Mouse (Mus musculus): ENCODE measurements around the gene Lenep. TPM values are rescaled to one million over a fixed set of nuclear protein-coding genes. Genes with fewer than 3 reads are reported as not detected.

Lenep gene
- total and polyA plus RNA-seq, 3 experiments = not detected

GRCm38 (mm10) chr3:89430171-89431159 lies 27.9 kb upstream of the Lenep start, which contains the start of gene Pygo2:
Gene Pygo2, plus strand, starts transcription at chr3:89430214.
- H3K4me1 ChIP-seq (ENCODE audit: control insufficient read depth in 1 of 2, insufficient read depth in 2 of 2, low read length in 2 of 2) = peaks cover 6 to 7% of the 10 kb centered on the region in 2 experiments
- no peaks in the 10 kb centered on the region for H3K9me3 ChIP-seq (replicated peaks; ENCODE audit: insufficient read depth, low read length)
- H3K9ac ChIP-seq (ENCODE audit: control insufficient read depth, low read depth, low read length, poor library complexity, severe bottlenecking) = peak within 1 kb of the TSS; percentile 80
- peaks cover 0 to 10% of the 10 kb centered on the region in 2 experiments; a peak in 2 of 4 replicates for H3K36me3 ChIP-seq (ENCODE audit: control insufficient read depth in 1 of 2, insufficient read depth in 2 of 2, low read length in 2 of 2)
- peak; percentile 99 for DNase-seq (ENCODE audit: low read depth, low spot score)
- peak within 1 kb of the TSS; percentile 68 to 89 for H3K4me3 ChIP-seq (ENCODE audit: control insufficient read depth in 1 of 2, insufficient read depth in 1 of 2, low read depth in 2 of 2, low read length in 2 of 2)
- H3K27ac ChIP-seq (ENCODE audit: control insufficient read depth, low read depth, low read length) = peak within 1 kb of the TSS; percentile 64
- no peaks in the 10 kb centered on the region for H3K27me3 ChIP-seq (ENCODE audit: control insufficient read depth in 1 of 2, insufficient read depth in 2 of 2, low read length in 2 of 2)
- peaks cover 14% of the 10 kb centered on the region for H3K79me2 ChIP-seq (ENCODE audit: control insufficient read depth, insufficient read depth, low read length, poor library complexity)
- TF ChIP-seq MEF2A (IDR thresholded peaks at IDR 0.05; ENCODE audit: extremely low read depth, insufficient replicate concordance, low read depth, low read length, poor library complexity, severe bottlenecking) (no peak), USF2 (IDR thresholded peaks at IDR 0.05; ENCODE audit: borderline replicate concordance in 1 of 2, insufficient read depth in 1 of 2, low read depth in 1 of 2, low read length in 2 of 2) (no peak), MXI1 (IDR thresholded peaks at IDR 0.05; ENCODE audit: low read depth, low read length) (peak; percentile 62), CHD2 (IDR thresholded peaks at IDR 0.05; ENCODE audit: low read length) (no peak), MAZ (IDR thresholded peaks at IDR 0.05; ENCODE audit: low read depth, low read length) (peak; percentile 89; the same call in 1 of the 2 replicates), NRF1 (IDR thresholded peaks at IDR 0.05; ENCODE audit: insufficient read depth, low read depth, low read length, poor library complexity, severe bottlenecking) (peak; percentile 60), KAT2A (conservative IDR thresholded peaks at IDR 0.05; ENCODE audit: low read depth, low read length) (peak; percentile 48; the same call in 1 of the 2 replicates), ZMIZ1 (IDR thresholded peaks at IDR 0.05; ENCODE audit: low read depth, low read length) (peak; percentile 93), ZNF384 (IDR thresholded peaks at IDR 0.05; ENCODE audit: low read depth, low read length) (0 out of 2 replicates have a peak, but pooled peaks have one; percentile 13), ZKSCAN1 (IDR thresholded peaks at IDR 0.05; ENCODE audit: low read depth, low read length) (peak; percentile 40; the same call in 1 of the 2 replicates), SMC3 (IDR thresholded peaks at IDR 0.05; ENCODE audit: low read depth, low read length) (no peak), TBP (IDR thresholded peaks at IDR 0.05; ENCODE audit: low read depth, low read length) (peak; percentile 52; the same call in 1 of the 2 replicates), MYC (IDR thresholded peaks at IDR 0.05; ENCODE audit: low read depth, low read length) (0 out of 2 replicates have a peak, but pooled peaks have one; percentile 47), GABPA (IDR thresholded peaks at IDR 0.05; ENCODE audit: low read depth, low read length) (no peak), UBTF (IDR thresholded peaks at IDR 0.05; ENCODE audit: borderline replicate concordance, insufficient read depth, low read depth, low read length) (no peak), E2F4 (IDR thresholded peaks at IDR 0.05; ENCODE audit: borderline replicate concordance, low read depth, low read length) (no peak), MYB (IDR thresholded peaks at IDR 0.05; ENCODE audit: low read depth, low read length) (no peak), ELF1 (IDR thresholded peaks at IDR 0.05; ENCODE audit: low read depth, low read length) (peak; percentile 87), EP300 (IDR thresholded peaks at IDR 0.05; ENCODE audit: low read depth in 1 of 2, low read length in 2 of 2) (peak in 1 of 2 experiments; percentile 41; a peak in 2 of 4 replicates), BHLHE40 (IDR thresholded peaks at IDR 0.05; ENCODE audit: borderline replicate concordance, low read depth, low read length) (0 out of 2 replicates have a peak, but pooled peaks have one; percentile 4), NELFE (IDR thresholded peaks at IDR 0.05; ENCODE audit: low read depth, low read length) (peak; percentile 91), USF1 (IDR thresholded peaks at IDR 0.05; ENCODE audit: low read depth, low read length) (0 out of 2 replicates have a peak, but pooled peaks have one; percentile 25), GATA1 (IDR thresholded peaks at IDR 0.05; ENCODE audit: low read depth, low read length) (peak; percentile 36; the same call in 1 of the 2 replicates), ETS1 (IDR thresholded peaks at IDR 0.05; ENCODE audit: low read depth, low read length) (peak; percentile 20; the same call in 1 of the 2 replicates), HCFC1 (IDR thresholded peaks at IDR 0.05; ENCODE audit: low read depth, low read length) (peak; percentile 86), CTCF (IDR thresholded peaks at IDR 0.05 in 2 of 3, conservative IDR thresholded peaks at IDR 0.05 in 1 of 3; ENCODE audit: control insufficient read depth in 1 of 3, insufficient read depth in 1 of 3, low read depth in 2 of 3, low read length in 3 of 3, poor library complexity in 1 of 3, severe bottlenecking in 1 of 3) (no peak), TCF12 (IDR thresholded peaks at IDR 0.05; ENCODE audit: low read depth, low read length) (peak; percentile 70), MAFK (IDR thresholded peaks at IDR 0.05; ENCODE audit: borderline replicate concordance, low read depth, low read length) (no peak), JUND (IDR thresholded peaks at IDR 0.05; ENCODE audit: low read depth, low read length) (no peak), MAX (IDR thresholded peaks at IDR 0.05; ENCODE audit: low read length) (peak; percentile 59), RCOR1 (IDR thresholded peaks at IDR 0.05; ENCODE audit: low read depth, low read length) (peak; percentile 18; the same call in 1 of the 2 replicates), POLR2AphosphoS5 (IDR thresholded peaks at IDR 0.05; ENCODE audit: borderline replicate concordance, low read depth, low read length) (0 out of 2 replicates have a peak, but pooled peaks have one; percentile 42), SIN3A (IDR thresholded peaks at IDR 0.05; ENCODE audit: low read length) (peak; percentile 79)
